21 mouse cellular contexts compared by ENCODE assay signal in genomic region chr9:98421903-98422302, GRCm38 (mm10). TPM values are rescaled to one million over a fixed set of nuclear protein-coding genes. Genes with fewer than 3 reads are reported as not detected.
DNase-seq lines count a peak whose midpoint lies in the region; ATAC-seq and TF ChIP-seq lines count a peak whose summit lies in the region.
"Had no signal": no experiment of that assay in that cellular context is flagged by ENCODE, and none has a peak within 500 bp of the region (broad histone marks: within the 10 kb centered on the region; RNA-seq: fewer than 3 reads in every experiment).

No protein-coding gene starts in this region.

- WGBS in kidney, embryonic 16.5 days, result 30% methylated on average over 3 of the region's 3 CpGs
- 39% methylated on average over 3 of the region's 3 CpGs for WGBS in intestine, postnatal 0 days
- WGBS in liver, embryonic 12.5 days (ENCODE audit: insufficient replicate concordance), result 34% methylated on average over 3 of the region's 3 CpGs
- 44% methylated on average over 3 of the region's 3 CpGs for WGBS in liver, postnatal 0 days (ENCODE audit: insufficient replicate concordance)

- H3K4me3 ChIP-seq in kidney, embryonic 16.5 days (ENCODE audit: low read length), result no peak overlapping the region
- no peak overlapping the region for H3K4me3 ChIP-seq in intestine, postnatal 0 days (ENCODE audit: low read depth, low read length)
- H3K4me3 ChIP-seq in liver, embryonic 12.5 days, result no peak overlapping the region
- H3K4me3 ChIP-seq in liver, postnatal 0 days (ENCODE audit: low read depth, low read length), result no peak overlapping the region
- H3K4me3 ChIP-seq: embryonic facial prominence, embryonic 15.5 days; erythroblast, embryonic 14.5 days; forebrain, embryonic 10.5 days; gastrocnemius, adult 2 months; heart, embryonic 10.5 days had no signal

- no peak for DNase-seq in kidney, adult 18-20 months
- peak; percentile 40 for DNase-seq in liver, postnatal 0 days
- no peak for DNase-seq in left cerebral cortex, adult 8-10 months (ENCODE audit: low spot score in 2 of 2)
- no peak for DNase-seq in retina, postnatal 1 day
- DNase-seq: adrenal gland, adult 8-10 months; adrenal gland, postnatal 36 days; cerebellum, adult 2 months; cerebellum, postnatal 10 days; gastrocnemius, adult 2 months; gastrocnemius, postnatal 25 days; heart, adult 11 months; heart, postnatal 10 days had no signal

- no peak overlapping the region for H3K4me2 ChIP-seq in kidney, embryonic 16.5 days (replicated peaks; ENCODE audit: low read depth, low read length)
- H3K4me2 ChIP-seq in intestine, postnatal 0 days (replicated peaks; ENCODE audit: low read depth), result no peak overlapping the region
- H3K4me2 ChIP-seq in liver, embryonic 12.5 days, result no peak overlapping the region
- peak overlapping the region; percentile 70; the same call in 1 of the 2 replicates for H3K4me2 ChIP-seq in liver, postnatal 0 days (ENCODE audit: low read depth, low read length)
- H3K4me2 ChIP-seq: embryonic facial prominence, embryonic 15.5 days; hindbrain, embryonic 14.5 days had no signal

- no peak overlapping the region for H3K9ac ChIP-seq in kidney, embryonic 16.5 days (replicated peaks; ENCODE audit: low read length)
- no peak overlapping the region for H3K9ac ChIP-seq in intestine, postnatal 0 days (ENCODE audit: low read depth, low read length)
- no peak overlapping the region for H3K9ac ChIP-seq in liver, embryonic 12.5 days
- no peak overlapping the region for H3K9ac ChIP-seq in liver, postnatal 0 days (replicated peaks)
- H3K9ac ChIP-seq: embryonic facial prominence, embryonic 15.5 days; hindbrain, embryonic 14.5 days had no signal

- H3K4me1 ChIP-seq in kidney, embryonic 16.5 days (ENCODE audit: insufficient read depth, low read length), result peaks cover 23% of the 10 kb centered on the region
- H3K4me1 ChIP-seq in intestine, postnatal 0 days (replicated peaks; ENCODE audit: control insufficient read depth, insufficient read depth, low read length), result peaks cover 3% of the 10 kb centered on the region
- peaks cover 24% of the 10 kb centered on the region for H3K4me1 ChIP-seq in liver, embryonic 12.5 days
- peaks cover 10% of the 10 kb centered on the region for H3K4me1 ChIP-seq in liver, postnatal 0 days (ENCODE audit: insufficient read depth)

- no peak for TF ChIP-seq CTCF in intestine, postnatal 0 days (IDR thresholded peaks at IDR 0.05; ENCODE audit: low read depth)
- TF ChIP-seq CTCF in liver, postnatal 0 days (IDR thresholded peaks at IDR 0.05; ENCODE audit: low read depth), result no peak

- no peaks in the 10 kb centered on the region for H3K9me3 ChIP-seq in kidney, embryonic 16.5 days (ENCODE audit: low read length)
- no peaks in the 10 kb centered on the region for H3K9me3 ChIP-seq in intestine, postnatal 0 days (ENCODE audit: control insufficient read depth)
- no peaks in the 10 kb centered on the region for H3K9me3 ChIP-seq in liver, embryonic 12.5 days (replicated peaks)
- no peaks in the 10 kb centered on the region for H3K9me3 ChIP-seq in liver, postnatal 0 days (ENCODE audit: low read length)
- H3K9me3 ChIP-seq: embryonic facial prominence, embryonic 15.5 days; forebrain, embryonic 10.5 days; heart, embryonic 10.5 days had no signal

- ATAC-seq in kidney, embryonic 16.5 days (ENCODE audit: low FRiP score, low TSS enrichment), result no peak
- peak; percentile 17; the same call in 1 of the 2 replicates for ATAC-seq in intestine, postnatal 0 days
- ATAC-seq in liver, embryonic 12.5 days, result no peak
- peak; percentile 67 for ATAC-seq in liver, postnatal 0 days
- ATAC-seq: forebrain, embryonic 14.5 days had no signal

- H3K27me3 ChIP-seq in kidney, embryonic 16.5 days (ENCODE audit: insufficient read depth, low read length), result no peaks in the 10 kb centered on the region
- H3K27me3 ChIP-seq in intestine, postnatal 0 days (replicated peaks; ENCODE audit: control insufficient read depth, insufficient read depth, low read length), result no peaks in the 10 kb centered on the region
- H3K27me3 ChIP-seq in liver, embryonic 12.5 days (replicated peaks), result peaks cover 51% of the 10 kb centered on the region
- peaks cover 3% of the 10 kb centered on the region; the same call in 1 of the 2 replicates for H3K27me3 ChIP-seq in liver, postnatal 0 days (ENCODE audit: insufficient read depth, low read length)
- H3K27me3 ChIP-seq: embryonic facial prominence, embryonic 15.5 days had no signal

- TF ChIP-seq EP300 in liver, postnatal 0 days (IDR thresholded peaks at IDR 0.05; ENCODE audit: low read depth), result peak; percentile 74

- H3K36me3 ChIP-seq in kidney, embryonic 16.5 days (ENCODE audit: insufficient read depth, low read length), result no peaks in the 10 kb centered on the region
- H3K36me3 ChIP-seq in intestine, postnatal 0 days (ENCODE audit: control insufficient read depth, insufficient read depth), result no peaks in the 10 kb centered on the region
- H3K36me3 ChIP-seq in liver, embryonic 12.5 days, result no peaks in the 10 kb centered on the region
- H3K36me3 ChIP-seq in liver, postnatal 0 days (replicated peaks; ENCODE audit: insufficient read depth, low read length), result no peaks in the 10 kb centered on the region
- H3K36me3 ChIP-seq: embryonic facial prominence, embryonic 15.5 days; forebrain, embryonic 10.5 days; heart, embryonic 10.5 days had no signal

- peak overlapping the region; percentile 64; the same call in 1 of the 2 replicates for H3K27ac ChIP-seq in kidney, embryonic 16.5 days (ENCODE audit: low read length)
- H3K27ac ChIP-seq in intestine, postnatal 0 days (ENCODE audit: low read depth, low read length), result no peak overlapping the region
- H3K27ac ChIP-seq in liver, embryonic 12.5 days, result 0 out of 2 replicates have a peak overlapping the region, but pooled peaks have one; percentile 71
- H3K27ac ChIP-seq in liver, postnatal 0 days (ENCODE audit: low read depth), result peak overlapping the region; percentile 96
- H3K27ac ChIP-seq: embryonic facial prominence, embryonic 15.5 days; forebrain, embryonic 10.5 days; gastrocnemius, adult 2 months; heart, embryonic 10.5 days; hindbrain, embryonic 14.5 days had no signal

RNA-seq across cellular contexts. Expression of gene Rbp1, which starts 0.9 kb away (rescaled TPM):
- polyA plus RNA-seq in kidney, embryonic 16.5 days (2015; fragmentation: Nextera tagmentation; extraction: Ambion mirVana), result 104 and 106 TPM in 2 replicates
- 25.5 and 26.6 TPM in 2 replicates for polyA plus RNA-seq in intestine, postnatal 0 days (2015; fragmentation: Nextera tagmentation; extraction: Ambion mirVana)
- 36.1 and 37.0 TPM in 2 replicates for polyA plus RNA-seq in liver, embryonic 12.5 days (2016; fragmentation: Nextera tagmentation; extraction: Ambion mirVana)
- polyA plus RNA-seq in liver, postnatal 0 days (2015; fragmentation: Nextera tagmentation; extraction: Ambion mirVana), result 54.3 and 59.6 TPM in 2 replicates
- 1 to 10 TPM; 4.9 to 6.4 (median 5.8) TPM for total RNA-seq in left cerebral cortex, adult 8-10 months (2022)

Comparison
In these comparisons a context has a peak if more than half of its experiments do, and no peak if none do; other contexts are left out.
1. ATAC-seq: peak in intestine, postnatal 0 days (single experiment) and liver, postnatal 0 days (single experiment); none in kidney, embryonic 16.5 days (single experiment) and liver, embryonic 12.5 days (single experiment).